Mouse (Mus musculus) heart, embryonic 10.5 days (tissue): ENCODE measurements around the gene Mtch1. TPM values are rescaled to one million over a fixed set of nuclear protein-coding genes. Genes with fewer than 3 reads are reported as not detected.

Source experiments
- DNase-seq: peaks from one replicate; pipeline ENCODE4 v3.0.0-alpha.2; 2017; ENCODE audit warnings: low spot score
- H3K27ac ChIP-seq: fragments of 300-500 bp; sonication (generic); 2 replicates; pipeline ENCODE4 v1.5.1; 2016; ENCODE audit warnings: mild to moderate bottlenecking
- H3K27me3 ChIP-seq: fragments of 300-500 bp; sonication (generic); 2 replicates; pipeline ENCODE4 v1.6.1; 2016; ENCODE audit warnings: mild to moderate bottlenecking; ENCODE audit not compliant: poor library complexity, insufficient read depth, severe bottlenecking
- H3K36me3 ChIP-seq: fragments of 300-500 bp; sonication (generic); 2 replicates; pipeline ENCODE4 v1.6.1; 2016; ENCODE audit warnings: mild to moderate bottlenecking, moderate library complexity
- H3K4me1 ChIP-seq: fragments of 300-500 bp; sonication (generic); 2 replicates; pipeline ENCODE4 v1.6.1; 2016; ENCODE audit warnings: mild to moderate bottlenecking
- H3K4me3 ChIP-seq: fragments of 300-500 bp; sonication (generic); 2 replicates; pipeline ENCODE4 v1.5.1; 2016; ENCODE audit warnings: mild to moderate bottlenecking, moderate library complexity
- H3K9me3 ChIP-seq: fragments of 300-500 bp; sonication (generic); 2 replicates; pipeline ENCODE4 v1.6.1; 2016; ENCODE audit warnings: mild to moderate bottlenecking, moderate library complexity
- WGBS: fragments of 180-500 bp; shearing (Covaris S2); methylation state at CpG from one replicate; pipeline ENCODE4 v1.1.7; 2016; 5-methylcytosine and 5-hydroxymethylcytosine counted together
- polyA plus RNA-seq: library from polyadenylated mRNA; unstranded; fragments of >200 nt; fragmentation: Nextera tagmentation; extraction: Ambion mirVana; gene quantifications from 2 replicates; pipeline ENCODE4 v1.2.1, GENCODE M21; 2016

Mtch1 gene
- polyA plus RNA-seq, 1 experiment from 2014 or later: 310 TPM

DNA sequence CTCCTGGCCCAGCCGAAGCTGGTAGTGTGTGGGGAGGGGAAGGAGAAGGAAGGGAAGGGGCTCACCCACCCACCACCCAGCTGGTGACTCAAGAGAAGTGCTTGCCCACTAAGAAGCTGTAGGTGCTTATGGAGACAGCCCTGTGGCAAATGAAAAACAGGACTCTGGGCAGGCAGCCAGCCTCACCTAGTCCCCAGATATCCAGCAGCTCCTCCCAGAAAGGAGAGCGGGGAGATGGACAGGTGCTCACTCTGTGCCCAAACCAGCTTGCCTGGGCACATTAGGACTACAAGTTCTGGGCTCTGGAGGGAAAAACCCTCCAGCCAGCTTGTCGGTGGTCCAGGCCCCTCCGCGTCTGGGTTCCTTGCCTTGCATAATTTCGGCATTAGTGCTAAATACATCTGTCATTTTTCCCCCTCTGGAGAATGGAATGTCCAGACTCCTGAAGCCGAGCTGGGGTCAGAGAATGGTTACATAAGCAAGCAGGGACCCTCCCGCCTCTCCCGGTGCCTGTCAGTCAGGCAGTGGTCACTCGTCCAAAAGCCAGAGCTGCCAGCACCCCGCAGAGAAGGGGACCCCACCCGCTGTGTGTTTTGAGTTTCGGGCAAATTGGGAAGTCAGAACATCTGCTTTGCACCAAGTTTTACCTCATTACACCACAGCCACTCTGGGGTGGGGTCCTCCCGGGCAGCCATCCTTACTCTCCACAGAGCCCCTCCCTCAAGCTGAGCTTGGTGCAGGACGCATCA, 42.5 kb downstream of the Mtch1 start:
- Histone ChIP-seq H3K4me1 (peaks cover 35% of the 10 kb centered on the region), H3K27me3 (0 out of 2 replicates have a peak, but pooled peaks cover 11% of the 10 kb centered on the region), H3K4me3 (no peak overlapping the region), H3K36me3 (peaks cover 19% of the 10 kb centered on the region), H3K9me3 (no peaks in the 10 kb centered on the region), H3K27ac (peak overlapping the region; percentile 31; the same call in 1 of the 2 replicates)
- 27% methylated on average over 15 of the region's 15 CpGs for WGBS
- no peak for DNase-seq

GRCm38 (mm10) chr17:29304376-29305057, 43.2 kb downstream of the Mtch1 start:
- Histone ChIP-seq H3K4me1 (peaks cover 35% of the 10 kb centered on the region), H3K36me3 (peaks cover 26% of the 10 kb centered on the region), H3K9me3 (no peaks in the 10 kb centered on the region), H3K4me3 (no peak overlapping the region), H3K27ac (peak overlapping the region; percentile 31; the same call in 1 of the 2 replicates), H3K27me3 (0 out of 2 replicates have a peak, but pooled peaks cover 11% of the 10 kb centered on the region)
- 56% methylated on average over 13 of the region's 13 CpGs for WGBS
- no peak for DNase-seq

DNA sequence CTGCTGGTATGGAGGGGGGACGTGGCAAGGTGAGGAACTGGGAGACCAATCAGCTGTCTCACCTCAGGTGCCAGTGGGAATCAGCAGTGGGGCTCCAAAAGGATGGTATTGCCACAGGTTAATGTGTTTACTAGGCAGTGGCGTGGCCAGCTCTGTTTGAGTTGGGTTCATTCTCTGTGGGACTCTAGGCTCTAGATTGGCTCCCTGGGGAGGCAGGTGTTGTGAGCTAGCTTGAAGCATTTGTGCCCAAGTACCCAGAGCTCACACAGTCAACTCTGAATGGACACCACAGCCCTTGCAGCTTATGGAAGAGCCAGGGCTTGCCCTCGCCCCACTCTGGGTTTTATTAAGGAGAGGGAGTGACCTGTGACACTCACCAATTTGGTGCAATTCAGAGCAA, 43.9 kb downstream of the Mtch1 start:
- H3K27me3 ChIP-seq: 0 out of 2 replicates have a peak, but pooled peaks cover 11% of the 10 kb centered on the region
- peak overlapping the region; percentile 19 for H3K27ac ChIP-seq
- 67% methylated on average over 3 of the region's 3 CpGs for WGBS

DNA sequence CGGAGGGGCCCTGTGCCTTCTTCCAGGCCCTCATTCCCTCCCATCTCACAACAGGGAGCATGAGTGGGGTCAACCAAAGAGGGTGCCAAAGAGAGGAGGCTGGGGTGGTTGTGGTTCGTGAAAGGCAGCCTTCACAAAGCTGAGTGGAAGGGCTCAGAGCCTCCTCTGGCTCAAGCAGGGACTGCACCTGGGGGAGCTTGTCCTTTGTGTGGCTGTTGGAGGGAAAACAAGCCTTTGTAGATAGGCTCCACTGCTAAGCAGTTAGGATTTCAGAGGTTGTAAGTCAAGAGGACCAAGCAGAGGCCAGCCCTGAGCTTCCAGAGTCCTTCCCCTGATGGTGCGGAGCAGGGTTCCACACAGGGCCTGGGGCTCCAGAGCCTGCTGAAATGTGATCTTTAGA, 44.6 kb downstream of the Mtch1 start:
- Histone ChIP-seq H3K27me3 (0 out of 2 replicates have a peak, but pooled peaks cover 11% of the 10 kb centered on the region), H3K27ac (peak overlapping the region; percentile 19), H3K9me3 (no peaks in the 10 kb centered on the region), H3K4me1 (peaks cover 35% of the 10 kb centered on the region), H3K4me3 (no peak overlapping the region), H3K36me3 (peaks cover 38% of the 10 kb centered on the region)
- no peak for DNase-seq
- 43% methylated on average over 3 of the region's 3 CpGs for WGBS

More for the DNA sequence above, 43.9 kb downstream of the Mtch1 start:
- Histone ChIP-seq H3K36me3 (peaks cover 32% of the 10 kb centered on the region), H3K4me3 (no peak overlapping the region), H3K9me3 (no peaks in the 10 kb centered on the region), H3K4me1 (peaks cover 35% of the 10 kb centered on the region)
- no peak for DNase-seq

DNA sequence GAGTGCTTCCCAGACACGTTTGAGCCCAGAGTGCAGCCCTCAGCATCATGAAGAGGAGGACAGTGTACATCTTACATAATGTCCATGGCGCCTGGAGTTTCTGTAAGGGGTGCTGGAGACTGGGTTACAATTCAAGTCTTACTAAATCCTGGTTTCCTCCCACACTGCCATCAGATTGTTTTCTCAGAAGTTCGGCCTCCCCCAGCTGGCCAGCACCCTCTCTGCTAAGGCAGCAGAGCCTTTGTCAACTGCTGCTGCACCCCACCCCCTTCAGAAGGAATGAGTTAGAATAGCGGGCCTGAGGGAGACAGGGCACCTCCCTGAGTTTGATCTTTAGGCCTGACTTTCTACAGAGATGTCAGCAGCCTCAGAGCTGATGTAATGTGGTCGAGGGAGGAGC, 45.6 kb downstream of the Mtch1 start:
- DNase-seq: no peak
- peaks cover 42% of the 10 kb centered on the region for H3K4me1 ChIP-seq

DNA sequence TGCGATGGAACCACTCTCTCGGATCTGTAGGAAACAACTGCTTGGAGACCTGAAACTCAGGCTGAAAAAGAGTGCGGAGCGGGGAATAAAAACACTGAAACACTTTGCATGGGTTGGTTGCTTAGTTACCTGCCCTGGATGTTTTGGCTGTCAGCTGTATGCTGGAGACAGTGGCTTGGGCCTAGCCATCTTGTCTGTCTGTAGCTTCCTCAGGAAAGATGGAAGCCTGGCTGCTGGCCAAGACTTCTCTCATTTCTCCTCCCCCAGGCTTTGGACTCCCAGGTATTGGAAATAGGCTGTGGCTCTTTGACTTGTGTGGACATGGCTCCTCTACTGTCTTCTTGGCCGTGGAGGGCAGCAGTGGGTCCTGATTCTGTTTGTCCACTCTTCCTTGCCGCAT, 46.3 kb downstream of the Mtch1 start:
- H3K4me1 ChIP-seq: peaks cover 42% of the 10 kb centered on the region
- H3K27me3 ChIP-seq: 0 out of 2 replicates have a peak, but pooled peaks cover 11% of the 10 kb centered on the region
- DNase-seq: no peak
- no peak overlapping the region for H3K27ac ChIP-seq
- no peaks in the 10 kb centered on the region for H3K9me3 ChIP-seq
- peaks cover 53% of the 10 kb centered on the region for H3K36me3 ChIP-seq
- WGBS: 94% methylated on average over 6 of the region's 6 CpGs
- H3K4me3 ChIP-seq: no peak overlapping the region

More for the DNA sequence above, 45.6 kb downstream of the Mtch1 start:
- Histone ChIP-seq H3K36me3 (peaks cover 47% of the 10 kb centered on the region), H3K4me3 (no peak overlapping the region), H3K27me3 (0 out of 2 replicates have a peak, but pooled peaks cover 11% of the 10 kb centered on the region), H3K27ac (no peak overlapping the region; the same call in 1 of the 2 replicates), H3K9me3 (no peaks in the 10 kb centered on the region)
- WGBS: 61% methylated on average over 5 of the region's 5 CpGs

DNA sequence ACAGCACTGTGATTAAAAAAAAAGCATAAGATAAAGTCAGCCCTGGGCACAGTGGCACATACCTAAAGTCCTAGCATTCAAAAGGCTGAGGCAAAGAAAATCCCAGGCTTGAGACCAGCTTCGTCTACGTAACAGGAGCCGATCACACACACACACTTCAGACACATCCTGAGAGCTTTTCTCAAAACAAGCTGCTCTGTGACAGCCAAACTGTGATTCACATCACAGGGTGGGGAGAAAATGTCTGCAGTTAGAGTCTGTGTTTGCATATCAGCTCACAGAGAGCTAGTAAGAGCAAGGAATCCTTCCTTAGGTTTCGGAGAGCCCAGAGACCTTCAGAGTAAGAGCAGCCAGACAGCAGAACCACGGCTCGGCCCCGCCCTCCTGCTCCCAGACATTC, 46.8 kb downstream of the Mtch1 start:
- no peak for DNase-seq
- Histone ChIP-seq H3K36me3 (peaks cover 54% of the 10 kb centered on the region), H3K27ac (no peak overlapping the region), H3K27me3 (0 out of 2 replicates have a peak, but pooled peaks cover 6% of the 10 kb centered on the region), H3K4me1 (peaks cover 39% of the 10 kb centered on the region), H3K9me3 (no peaks in the 10 kb centered on the region), H3K4me3 (no peak overlapping the region)
- WGBS: 84% methylated on average over 7 of the region's 7 CpGs

DNA sequence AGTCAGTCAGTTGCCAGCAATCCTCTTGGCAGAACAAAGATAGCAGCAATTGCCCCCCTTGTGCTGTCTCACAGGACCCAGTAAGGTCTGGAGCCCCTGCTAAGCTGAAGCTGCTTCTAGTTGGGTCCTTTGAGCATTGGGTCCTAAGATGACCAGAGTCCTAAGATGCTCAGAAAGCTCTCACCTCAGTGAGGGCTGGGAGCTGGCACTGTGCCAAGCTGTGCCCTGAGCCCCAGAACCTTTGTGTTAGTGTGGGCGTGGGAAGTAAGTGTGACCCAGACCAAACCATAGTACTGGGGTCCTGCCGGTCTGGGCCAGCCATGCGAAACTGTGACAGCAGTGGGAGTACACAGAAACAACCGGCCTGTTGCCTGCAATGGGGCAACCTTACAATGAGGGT, 48.5 kb downstream of the Mtch1 start:
- Histone ChIP-seq H3K36me3 (peaks cover 70% of the 10 kb centered on the region), H3K4me1 (peaks cover 22% of the 10 kb centered on the region), H3K9me3 (no peaks in the 10 kb centered on the region), H3K4me3 (no peak overlapping the region), H3K27me3 (no peaks in the 10 kb centered on the region; the same call in 1 of the 2 replicates), H3K27ac (no peak overlapping the region)
- 89% methylated on average over 4 of the region's 4 CpGs for WGBS
- DNase-seq: no peak

DNA sequence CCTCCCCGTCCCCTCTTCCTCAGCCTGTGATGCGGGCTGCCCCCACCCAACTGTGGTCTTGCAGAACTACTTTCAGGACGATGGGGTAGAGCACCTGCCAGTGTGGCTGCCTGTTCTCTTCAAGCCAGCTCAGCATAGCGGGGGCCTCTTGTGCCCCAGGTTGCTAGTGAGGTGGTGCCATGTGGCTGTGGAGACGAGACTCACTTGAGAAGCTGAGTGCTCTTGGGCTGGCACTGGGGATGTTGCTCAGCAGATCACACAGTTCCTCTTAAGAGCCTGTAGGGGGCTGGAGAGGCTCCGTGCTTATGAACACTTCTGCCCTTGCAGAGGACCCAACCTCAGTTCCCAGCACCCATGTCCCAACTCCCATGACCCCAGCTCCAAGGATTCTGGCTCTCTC, 49.9 kb downstream of the Mtch1 start:
- H3K36me3 ChIP-seq: peaks cover 75% of the 10 kb centered on the region
- no peaks in the 10 kb centered on the region for H3K9me3 ChIP-seq
- 84% methylated on average over 6 of the region's 6 CpGs for WGBS
- peaks cover 14% of the 10 kb centered on the region for H3K4me1 ChIP-seq
- no peak overlapping the region for H3K4me3 ChIP-seq
- no peaks in the 10 kb centered on the region; the same call in 1 of the 2 replicates for H3K27me3 ChIP-seq
- H3K27ac ChIP-seq: no peak overlapping the region
- no peak for DNase-seq

DNA sequence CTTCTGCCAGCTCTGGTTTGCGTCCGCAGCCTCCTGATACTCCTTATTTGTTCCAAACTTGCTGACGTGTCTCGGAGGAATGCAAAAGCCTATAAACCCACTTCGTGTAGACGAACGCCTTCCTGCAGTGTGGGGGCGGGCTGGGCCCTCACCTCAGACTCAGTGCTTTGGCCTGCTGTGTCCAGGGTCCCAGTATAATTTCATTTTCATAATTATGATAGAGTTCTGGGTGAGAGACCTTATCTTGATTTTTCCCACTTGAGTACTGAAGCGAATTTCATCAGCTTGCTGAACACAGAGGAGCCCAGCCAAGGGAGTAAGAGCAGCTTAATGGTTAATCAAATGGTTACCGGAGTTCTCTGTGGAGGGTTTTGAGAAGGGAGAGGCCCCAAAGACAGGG, 50.4 kb downstream of the Mtch1 start:
- 63% methylated on average over 10 of the region's 10 CpGs for WGBS
- peaks cover 75% of the 10 kb centered on the region for H3K36me3 ChIP-seq

DNA sequence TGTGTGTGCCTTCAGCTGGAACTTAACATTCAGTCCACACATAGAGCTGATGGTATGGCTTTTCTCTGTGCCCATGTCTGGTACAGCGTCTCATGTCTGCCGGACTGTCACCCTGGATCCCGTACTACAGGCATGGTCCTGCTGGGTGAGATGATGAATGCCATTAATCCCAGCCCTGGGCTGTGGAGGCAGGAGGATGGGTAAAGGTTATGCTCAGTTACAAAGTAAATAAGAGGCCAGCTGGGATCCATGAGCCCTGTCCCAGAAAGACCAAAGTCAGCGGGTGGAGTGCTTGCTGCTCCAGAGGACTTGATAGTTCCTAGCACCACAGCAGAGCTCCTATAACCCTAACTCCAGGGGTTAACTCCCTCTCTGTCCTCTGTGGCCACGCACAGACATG, 51.9 kb downstream of the Mtch1 start:
- H3K36me3 ChIP-seq: peaks cover 71% of the 10 kb centered on the region

More for the DNA sequence above, 50.4 kb downstream of the Mtch1 start:
- Histone ChIP-seq H3K9me3 (no peaks in the 10 kb centered on the region), H3K4me3 (no peak overlapping the region), H3K27me3 (no peaks in the 10 kb centered on the region; the same call in 1 of the 2 replicates), H3K27ac (no peak overlapping the region), H3K4me1 (peaks cover 9% of the 10 kb centered on the region)
- no peak for DNase-seq

DNA sequence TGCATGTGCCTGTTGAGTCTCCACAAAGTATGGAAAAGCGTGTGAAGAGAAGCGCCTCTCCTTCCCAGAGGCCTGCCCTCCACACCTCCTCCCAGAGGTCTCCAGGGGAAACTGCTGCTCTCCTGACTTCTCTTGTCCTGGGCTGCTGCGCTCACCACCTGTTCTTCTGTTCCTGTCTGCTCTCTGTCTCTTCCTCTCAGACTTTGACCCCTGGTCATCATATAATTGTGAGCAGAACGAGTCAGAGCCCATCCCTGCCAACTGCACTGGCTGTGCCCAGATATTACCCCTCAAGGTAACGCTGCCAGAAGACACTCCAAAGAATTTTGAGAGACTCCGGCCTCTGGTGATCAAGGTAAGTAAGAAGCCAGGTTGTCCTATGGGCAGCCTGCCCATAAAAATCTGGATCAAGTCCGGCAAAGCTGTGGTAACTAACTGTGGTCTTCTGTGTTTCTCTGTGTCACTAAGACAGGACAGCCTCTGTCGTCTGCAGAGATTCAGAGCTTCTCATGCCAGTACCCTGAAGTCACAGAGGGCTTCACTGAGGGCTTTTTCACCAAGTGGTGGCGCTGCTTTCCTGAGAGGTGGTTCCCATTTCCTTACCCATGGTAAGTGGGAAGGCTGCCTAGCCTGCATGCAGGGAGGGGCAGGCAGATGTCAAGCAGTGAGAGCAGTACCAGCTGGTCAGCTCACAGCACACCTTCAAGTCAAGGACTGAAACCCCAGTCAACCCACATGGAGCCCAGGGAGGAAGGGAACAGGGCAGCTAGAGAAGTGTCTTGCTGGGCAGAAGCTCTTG, 53.7 kb downstream of the Mtch1 start:
- 79% methylated on average over 9 of the region's 9 CpGs for WGBS
- no peak for DNase-seq
- H3K36me3 ChIP-seq: peaks cover 55% of the 10 kb centered on the region
- no peak overlapping the region for H3K4me3 ChIP-seq
- peaks cover 8% of the 10 kb centered on the region; the same call in 1 of the 2 replicates for H3K4me1 ChIP-seq
- H3K9me3 ChIP-seq: no peaks in the 10 kb centered on the region
- H3K27me3 ChIP-seq: no peaks in the 10 kb centered on the region; the same call in 1 of the 2 replicates
- H3K27ac ChIP-seq: no peak overlapping the region

More for the DNA sequence above, 51.9 kb downstream of the Mtch1 start:
- H3K9me3 ChIP-seq: no peaks in the 10 kb centered on the region
- no peaks in the 10 kb centered on the region; the same call in 1 of the 2 replicates for H3K27me3 ChIP-seq
- no peak for DNase-seq
- peaks cover 8% of the 10 kb centered on the region; the same call in 1 of the 2 replicates for H3K4me1 ChIP-seq
- no peak overlapping the region for H3K27ac ChIP-seq
- no peak overlapping the region for H3K4me3 ChIP-seq
- WGBS: 80% methylated on average over 5 of the region's 5 CpGs
